Mouse (Mus musculus) neural tube, embryonic 13.5 days (tissue): Measurements from ENCODE around the gene Ube3b. TPM values are rescaled to one million over a fixed set of nuclear protein-coding genes. Genes with fewer than 3 reads are reported as not detected.

Experiments
- ATAC-seq: fragments of 200-750 bp; cut with Nextera tagmentation; 2 replicates; pipeline ENCODE4 v1.8.0; 2017; ENCODE audit warnings: low read depth, mild to moderate bottlenecking, moderate TSS enrichment, moderate library complexity
- H3K27ac ChIP-seq: fragments of 300-500 bp; sonication (generic); replicated peaks from 2 replicates; pipeline ENCODE4 v1.5.1; 2015; ENCODE audit warnings: moderate library complexity, mild to moderate bottlenecking, inconsistent platforms
- H3K27me3 ChIP-seq: fragments of 300-500 bp; sonication (generic); 2 replicates; pipeline ENCODE4 v1.6.1; 2015; ENCODE audit warnings: mild to moderate bottlenecking, inconsistent platforms
- H3K36me3 ChIP-seq: fragments of 300-500 bp; sonication (generic); 2 replicates; pipeline ENCODE4 v1.6.1; 2015; ENCODE audit warnings: mild to moderate bottlenecking, inconsistent platforms
- H3K4me1 ChIP-seq: fragments of 300-500 bp; sonication (generic); replicated peaks from 2 replicates; pipeline ENCODE4 v1.6.1; 2015; ENCODE audit warnings: inconsistent platforms
- H3K4me2 ChIP-seq: fragments of 300-500 bp; sonication (generic); 2 replicates; pipeline ENCODE4 v1.6.1; 2015; ENCODE audit warnings: inconsistent platforms, mild to moderate bottlenecking, moderate library complexity
- H3K4me3 ChIP-seq: fragments of 300-500 bp; sonication (generic); 2 replicates; pipeline ENCODE4 v1.5.1; 2015; ENCODE audit warnings: mild to moderate bottlenecking, inconsistent platforms
- H3K9ac ChIP-seq: fragments of 300-500 bp; sonication (generic); 2 replicates; pipeline ENCODE4 v1.6.1; 2015; ENCODE audit warnings: moderate library complexity, mild to moderate bottlenecking, inconsistent platforms
- H3K9me3 ChIP-seq: fragments of 300-500 bp; sonication (generic); 2 replicates; pipeline ENCODE4 v1.6.1; 2016; ENCODE audit warnings: inconsistent platforms
- WGBS: fragments of 180-500 bp; shearing (Covaris S2); methylation state at CpG from one replicate; pipeline ENCODE4 v1.1.7; 2015; 5-methylcytosine and 5-hydroxymethylcytosine counted together
- polyA plus RNA-seq: library from polyadenylated mRNA; unstranded; fragments of >200 nt; fragmentation: Nextera tagmentation; extraction: Ambion mirVana; gene quantifications from 2 replicates; pipeline ENCODE4 v1.2.1, GENCODE M21; 2015

Ube3b gene
- polyA plus RNA-seq: 40.3 and 42.5 TPM in 2 replicates

GRCm38 (mm10) chr5:114380209-114381012 lies at the start of gene Ube3b, which contains the start of gene Kctd10:
TSS of gene Ube3b (plus strand) at chr5:114380607.
TSS of gene Kctd10 (minus strand) at chr5:114380508.
- peaks cover 19% of the 10 kb centered on the region for H3K36me3 ChIP-seq
- H3K4me3 ChIP-seq: peak within 1 kb of the TSS; percentile 71
- no peaks in the 10 kb centered on the region for H3K27me3 ChIP-seq
- ATAC-seq: peak; percentile 95
- under 1% methylated on average over 74 of the region's 74 CpGs for WGBS
- H3K4me1 ChIP-seq: peaks cover 64% of the 10 kb centered on the region
- peak within 1 kb of the TSS; percentile 91 for H3K4me2 ChIP-seq
- peak within 1 kb of the TSS; percentile 91 for H3K9ac ChIP-seq
- H3K27ac ChIP-seq: peak within 1 kb of the TSS; percentile 89
- no peaks in the 10 kb centered on the region for H3K9me3 ChIP-seq

DNA sequence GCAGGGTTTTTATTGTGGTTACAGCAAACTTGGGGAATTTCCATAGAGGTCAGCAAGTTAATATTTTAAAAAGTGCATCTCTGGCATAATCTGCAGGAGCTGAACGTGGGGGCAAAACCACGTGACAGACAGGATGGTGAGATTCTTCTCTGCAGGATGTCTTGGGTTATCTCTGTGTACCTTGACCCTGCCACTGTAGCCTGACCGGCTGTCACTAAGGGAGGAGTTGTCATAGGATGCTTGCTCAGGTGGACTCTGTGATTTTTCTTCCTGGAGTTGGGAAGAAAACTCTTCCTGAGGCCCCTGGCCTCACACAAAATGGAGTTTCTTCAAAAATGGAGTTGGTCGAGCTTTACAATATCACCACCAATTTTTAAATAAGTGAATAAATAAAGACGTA lies 37.4 kb upstream of the Ube3b start:
- Histone ChIP-seq H3K27me3 (no peaks in the 10 kb centered on the region; the same call in 1 of the 2 replicates), H3K9me3 (no peaks in the 10 kb centered on the region), H3K27ac (no peak overlapping the region), H3K9ac (no peak overlapping the region), H3K4me3 (no peak overlapping the region), H3K4me2 (no peak overlapping the region), H3K36me3 (no peaks in the 10 kb centered on the region), H3K4me1 (no peaks in the 10 kb centered on the region)
- 87% methylated on average over 5 of the region's 5 CpGs for WGBS
- no peak for ATAC-seq

GRCm38 (mm10) chr5:114343612-114344011 lies 36.8 kb upstream of the Ube3b start:
- no peaks in the 10 kb centered on the region; the same call in 1 of the 2 replicates for H3K27me3 ChIP-seq
- H3K4me2 ChIP-seq: no peak overlapping the region
- 85% methylated on average over 7 of the region's 7 CpGs for WGBS
- no peak overlapping the region for H3K9ac ChIP-seq
- H3K9me3 ChIP-seq: no peaks in the 10 kb centered on the region
- no peak for ATAC-seq
- H3K4me3 ChIP-seq: no peak overlapping the region
- no peak overlapping the region for H3K27ac ChIP-seq
- H3K4me1 ChIP-seq: no peaks in the 10 kb centered on the region
- no peaks in the 10 kb centered on the region for H3K36me3 ChIP-seq

- WGBS: 60% methylated on average over 3 of the region's 3 CpGs
These were observed 34.9 kb upstream of the Ube3b start for GRCm38 (mm10) chr5:114345538-114345937.

DNA sequence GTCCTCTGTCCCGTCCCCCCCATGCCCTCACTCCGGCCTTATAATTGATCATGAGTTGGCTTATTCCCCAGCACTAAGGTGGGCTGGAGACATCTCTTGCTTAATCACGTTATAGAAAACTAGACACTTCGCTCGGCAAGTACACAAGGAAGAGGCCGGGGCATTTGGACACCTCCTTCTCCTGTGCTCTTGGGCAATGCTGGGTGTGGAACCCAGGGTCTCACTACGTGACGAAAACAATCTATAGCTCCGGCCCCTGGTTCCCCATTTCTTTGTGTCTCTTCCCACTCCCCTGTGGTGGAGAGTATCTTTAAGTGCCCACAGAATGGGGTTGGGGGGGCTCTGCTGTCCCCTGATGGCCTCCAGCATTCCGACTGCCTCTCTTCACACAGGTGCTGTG lies 33.4 kb upstream of the Ube3b start:
- ATAC-seq: no peak
- H3K9me3 ChIP-seq: no peaks in the 10 kb centered on the region
- no peaks in the 10 kb centered on the region for H3K4me1 ChIP-seq
- H3K27ac ChIP-seq: no peak overlapping the region
- no peaks in the 10 kb centered on the region for H3K27me3 ChIP-seq
- H3K4me3 ChIP-seq: no peak overlapping the region
- H3K4me2 ChIP-seq: no peak overlapping the region
- no peaks in the 10 kb centered on the region for H3K36me3 ChIP-seq
- 81% methylated on average over 10 of the region's 10 CpGs for WGBS
- no peak overlapping the region for H3K9ac ChIP-seq

More at GRCm38 (mm10) chr5:114345538-114345937, 34.9 kb upstream of the Ube3b start:
- no peak for ATAC-seq
- Histone ChIP-seq H3K4me3 (no peak overlapping the region), H3K4me2 (no peak overlapping the region), H3K27me3 (no peaks in the 10 kb centered on the region; the same call in 1 of the 2 replicates), H3K36me3 (no peaks in the 10 kb centered on the region), H3K4me1 (no peaks in the 10 kb centered on the region), H3K27ac (no peak overlapping the region), H3K9ac (no peak overlapping the region), H3K9me3 (no peaks in the 10 kb centered on the region)

DNA sequence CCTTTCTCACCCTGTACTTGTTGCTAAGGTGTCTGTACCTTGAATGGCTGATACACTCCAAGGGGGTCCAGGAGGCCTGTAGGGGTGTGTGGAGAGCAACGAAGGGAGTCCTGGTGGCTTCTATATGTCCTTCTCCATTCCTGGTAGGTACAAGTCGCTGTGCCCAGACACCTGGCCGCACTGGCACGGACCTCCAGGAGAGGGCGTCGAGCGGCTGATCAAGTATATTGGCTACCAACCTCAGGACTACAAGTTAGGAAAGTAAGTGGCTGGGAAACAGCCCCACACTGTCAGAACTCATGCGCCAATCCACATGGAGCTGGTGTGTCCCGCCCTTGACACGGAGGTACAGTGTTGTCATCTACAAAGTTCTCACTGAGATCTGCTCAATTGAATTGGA lies 28.9 kb upstream of the Ube3b start:
- 62% methylated on average over 10 of the region's 10 CpGs for WGBS
- Histone ChIP-seq H3K27me3 (no peaks in the 10 kb centered on the region), H3K27ac (no peak overlapping the region), H3K36me3 (no peaks in the 10 kb centered on the region), H3K9me3 (no peaks in the 10 kb centered on the region), H3K9ac (no peak overlapping the region), H3K4me1 (no peaks in the 10 kb centered on the region), H3K4me3 (no peak overlapping the region), H3K4me2 (no peak overlapping the region)
- ATAC-seq: no peak

DNA sequence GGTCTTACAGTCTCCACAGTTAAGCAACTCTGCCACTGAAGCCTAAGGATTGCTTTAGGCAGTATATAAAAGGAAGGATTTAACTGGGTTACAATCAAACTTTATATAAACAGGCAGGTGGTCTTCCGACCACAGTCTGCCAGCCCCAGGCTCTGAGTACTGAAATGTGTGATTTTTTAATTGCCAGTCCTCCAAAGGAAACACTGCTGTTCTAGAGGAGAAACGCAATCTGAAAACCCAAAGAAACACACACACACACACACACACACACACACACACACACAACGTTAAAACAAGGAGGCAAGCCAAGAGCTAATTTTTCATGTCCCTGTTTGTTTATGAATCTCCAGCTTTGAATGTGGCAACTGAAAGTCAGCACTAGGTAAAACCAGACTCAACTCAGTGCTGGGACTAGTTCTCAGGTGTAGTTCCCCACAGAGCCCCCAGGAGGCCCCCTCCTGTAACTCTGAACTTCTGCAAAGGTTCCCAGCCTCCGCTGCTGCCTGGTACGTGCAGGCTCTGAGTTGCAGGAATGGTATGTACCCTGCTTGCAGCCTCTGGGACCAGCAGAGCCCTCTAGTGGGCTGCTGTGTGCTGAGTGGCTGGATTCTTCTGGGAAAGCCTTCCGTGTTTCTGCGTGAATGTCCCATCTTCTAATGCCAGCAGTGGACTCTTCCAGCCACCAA lies 24.0 kb upstream of the Ube3b start:
- H3K9me3 ChIP-seq: no peaks in the 10 kb centered on the region
- 29% methylated on average over 7 of the region's 7 CpGs for WGBS
- no peak overlapping the region for H3K4me3 ChIP-seq
- peaks cover 13% of the 10 kb centered on the region for H3K4me1 ChIP-seq
- no peak overlapping the region for H3K9ac ChIP-seq
- H3K36me3 ChIP-seq: peaks cover 29% of the 10 kb centered on the region
- no peaks in the 10 kb centered on the region for H3K27me3 ChIP-seq
- no peak; the same call in 1 of the 2 replicates for ATAC-seq
- no peak overlapping the region for H3K27ac ChIP-seq
- no peak overlapping the region for H3K4me2 ChIP-seq

- H3K27ac ChIP-seq: no peak overlapping the region; the same call in 1 of the 2 replicates
- H3K36me3 ChIP-seq: peaks cover 36% of the 10 kb centered on the region
- no peak overlapping the region for H3K4me2 ChIP-seq
- H3K9ac ChIP-seq: no peak overlapping the region
- no peaks in the 10 kb centered on the region for H3K27me3 ChIP-seq
- no peak for ATAC-seq
- H3K9me3 ChIP-seq: no peaks in the 10 kb centered on the region
- WGBS: 55% methylated on average over 23 of the region's 23 CpGs
- peaks cover 13% of the 10 kb centered on the region for H3K4me1 ChIP-seq
- no peak overlapping the region for H3K4me3 ChIP-seq
These were observed 23.3 kb upstream of the Ube3b start for GRCm38 (mm10) chr5:114356936-114357751.

DNA sequence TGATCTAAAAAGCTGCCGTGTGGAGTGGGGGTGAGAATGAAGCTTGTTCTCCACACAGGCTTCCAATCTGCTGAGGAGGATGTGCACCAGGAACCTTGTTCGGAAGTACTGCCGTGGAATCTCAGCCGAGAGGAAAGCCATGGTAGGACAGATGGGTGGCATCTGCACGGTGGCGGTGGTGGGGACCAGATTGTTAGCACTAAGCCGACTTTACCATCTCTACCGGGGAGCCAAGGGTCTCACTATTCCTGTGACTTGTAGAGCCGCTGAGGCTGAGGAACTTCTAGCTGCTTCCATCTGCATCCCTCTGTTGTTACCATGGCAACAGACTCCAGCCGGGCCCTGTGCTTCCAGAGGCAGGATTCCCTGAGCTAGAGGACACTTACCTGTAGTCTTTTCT lies 21.6 kb upstream of the Ube3b start:
- no peak overlapping the region for H3K4me2 ChIP-seq
- no peak overlapping the region for H3K27ac ChIP-seq
- 64% methylated on average over 10 of the region's 10 CpGs for WGBS
- no peak overlapping the region for H3K4me3 ChIP-seq
- H3K27me3 ChIP-seq: no peaks in the 10 kb centered on the region
- no peaks in the 10 kb centered on the region for H3K9me3 ChIP-seq
- no peak for ATAC-seq
- H3K4me1 ChIP-seq: peaks cover 13% of the 10 kb centered on the region
- H3K9ac ChIP-seq: no peak overlapping the region
- H3K36me3 ChIP-seq: peaks cover 53% of the 10 kb centered on the region

DNA sequence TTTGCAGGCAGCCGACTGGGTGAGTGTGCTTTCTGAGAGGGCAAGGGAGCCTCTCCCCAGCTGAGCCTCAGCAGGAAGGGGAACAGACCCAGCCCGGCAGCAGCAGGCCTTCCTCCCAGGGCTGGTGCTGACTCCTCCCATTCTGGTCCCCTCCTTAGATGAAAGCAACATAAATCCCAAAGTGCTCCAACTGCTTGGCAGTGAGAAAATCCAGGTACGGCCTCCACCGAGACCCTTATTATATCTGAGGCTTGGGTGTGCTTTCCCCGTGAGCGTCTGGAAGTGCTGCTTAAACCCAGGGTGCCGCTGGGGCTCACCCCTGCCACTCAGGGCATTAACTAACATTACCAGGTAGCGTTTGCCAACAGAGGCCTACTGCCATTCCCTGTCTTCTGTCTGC lies 20.8 kb upstream of the Ube3b start:
- Histone ChIP-seq H3K27me3 (no peaks in the 10 kb centered on the region), H3K4me3 (no peak overlapping the region), H3K4me1 (peaks cover 13% of the 10 kb centered on the region), H3K4me2 (no peak overlapping the region), H3K27ac (no peak overlapping the region), H3K9me3 (no peaks in the 10 kb centered on the region), H3K9ac (no peak overlapping the region), H3K36me3 (peaks cover 60% of the 10 kb centered on the region)
- ATAC-seq: no peak
- WGBS: 70% methylated on average over 8 of the region's 8 CpGs

DNA sequence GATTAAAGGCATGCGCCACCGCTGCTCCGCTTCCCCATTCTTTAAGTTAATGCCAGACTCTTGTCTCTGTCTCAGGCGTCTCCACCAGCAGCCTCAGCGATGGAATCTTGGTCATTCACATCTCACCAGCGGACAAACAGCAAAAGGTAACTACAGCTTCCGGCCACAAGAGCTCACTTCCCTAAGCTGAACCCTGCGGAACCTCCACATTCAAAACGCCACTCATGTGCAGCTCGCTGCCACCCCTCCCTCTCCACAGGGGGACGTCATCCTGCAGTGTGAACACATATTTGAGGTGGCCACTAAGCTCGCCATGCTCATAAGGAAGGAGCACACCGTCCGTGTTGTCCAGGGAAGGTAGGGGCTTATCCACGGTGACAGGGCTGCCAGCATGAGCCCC lies 19.4 kb upstream of the Ube3b start:
- WGBS: 88% methylated on average over 15 of the region's 15 CpGs
- ATAC-seq: no peak
- Histone ChIP-seq H3K27ac (no peak overlapping the region), H3K4me2 (no peak overlapping the region), H3K27me3 (no peaks in the 10 kb centered on the region), H3K9me3 (no peaks in the 10 kb centered on the region), H3K36me3 (peaks cover 74% of the 10 kb centered on the region), H3K4me3 (no peak overlapping the region), H3K9ac (no peak overlapping the region), H3K4me1 (peaks cover 13% of the 10 kb centered on the region)
